Mouse (Mus musculus): ENCODE measurements around the gene Rad51.

The Rad51 gene

DNA sequence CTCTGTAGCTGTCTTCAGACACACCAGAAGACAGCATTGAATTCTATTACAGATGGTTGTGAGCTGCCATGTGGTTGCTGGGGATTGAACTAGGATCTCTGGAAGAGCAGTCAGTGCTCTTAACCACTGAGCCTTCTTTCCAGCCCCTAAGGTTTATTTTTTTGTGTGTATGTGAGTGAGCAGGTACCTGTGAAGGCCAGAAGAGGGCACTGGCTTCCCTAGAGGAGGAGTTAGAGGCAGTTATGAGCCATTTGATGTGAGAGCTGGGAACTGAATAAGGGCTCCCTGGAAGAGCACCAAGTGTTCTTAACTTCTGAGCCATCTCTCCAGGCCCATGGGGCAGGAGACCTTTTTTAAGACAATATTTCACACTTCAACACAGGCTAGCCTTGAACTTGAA, 52.8 kb downstream of the Rad51 start:
- DNase-seq (ENCODE audit: low read depth): no peak

DNA sequence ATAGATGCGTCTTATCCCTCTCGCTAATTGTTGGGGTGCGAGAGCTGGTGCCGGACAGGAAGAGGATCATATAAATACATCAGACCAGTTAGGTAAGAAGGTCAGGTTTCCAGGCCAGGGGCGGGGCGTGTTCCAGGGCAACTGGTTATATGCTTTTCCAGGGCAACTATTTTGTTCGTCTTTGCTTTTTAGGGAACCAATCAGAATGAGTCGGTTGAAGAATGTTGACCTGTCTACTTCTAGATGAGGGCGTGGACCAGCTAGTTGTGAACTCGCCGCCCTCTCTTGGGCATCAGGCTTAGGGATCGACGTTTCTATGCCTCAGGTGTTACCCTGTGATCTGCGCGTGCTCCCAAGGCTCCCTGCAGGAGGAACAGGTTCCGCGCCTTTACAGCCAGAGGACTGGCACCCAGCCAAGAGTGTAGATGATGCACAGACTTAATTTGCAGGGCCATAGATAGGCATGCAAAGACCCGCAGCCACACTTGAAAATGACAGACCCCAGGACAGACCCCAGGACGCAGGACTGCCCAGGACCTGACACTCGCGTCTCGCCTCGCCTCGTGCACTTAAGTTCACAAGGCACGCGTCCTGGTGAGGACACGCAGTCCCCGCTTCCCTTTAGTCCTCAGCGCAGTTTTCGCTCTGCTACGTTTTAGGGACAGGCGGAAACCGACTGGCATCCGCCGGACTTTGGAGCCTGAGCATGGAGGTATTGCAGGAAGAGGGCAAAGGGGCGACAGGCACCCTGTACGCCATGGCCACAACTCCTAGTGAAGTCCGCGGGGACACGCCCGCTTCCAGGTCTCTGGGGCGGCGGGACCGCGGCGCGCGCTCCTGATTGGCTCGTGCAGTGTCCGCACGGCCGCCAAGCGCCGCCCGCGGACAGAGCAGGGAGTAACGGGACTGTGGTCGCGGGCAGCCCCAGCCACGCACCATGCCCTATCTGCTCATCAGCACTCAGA, 54.6 kb downstream of the Rad51 start, which contains the start of gene Gchfr:
TSS of gene Gchfr (plus strand) at position 873 of the 965 bp plus-strand sequence.
- no peak for DNase-seq (ENCODE audit: low read depth)

DNA sequence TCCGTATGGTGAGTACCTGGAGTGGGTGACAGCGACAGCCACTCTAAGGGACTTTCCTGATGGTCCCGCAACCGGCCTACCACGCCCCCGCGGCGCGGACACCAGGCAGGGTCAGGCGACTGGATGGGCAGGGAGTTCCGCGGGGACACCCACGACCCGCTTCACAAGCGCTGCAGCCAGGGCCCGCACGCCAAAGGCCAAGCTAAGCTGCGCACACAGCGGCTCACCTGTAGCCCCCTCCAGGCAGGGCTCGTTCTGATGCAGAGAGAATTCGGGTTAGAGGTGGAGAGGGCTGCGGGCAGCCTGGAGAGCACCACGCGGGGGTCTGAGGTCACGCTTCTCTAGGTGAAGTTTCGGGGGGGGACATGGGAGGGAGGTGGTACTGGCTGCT, 55.3 kb downstream of the Rad51 start:
- DNase-seq (ENCODE audit: low read depth): no peak

DNA sequence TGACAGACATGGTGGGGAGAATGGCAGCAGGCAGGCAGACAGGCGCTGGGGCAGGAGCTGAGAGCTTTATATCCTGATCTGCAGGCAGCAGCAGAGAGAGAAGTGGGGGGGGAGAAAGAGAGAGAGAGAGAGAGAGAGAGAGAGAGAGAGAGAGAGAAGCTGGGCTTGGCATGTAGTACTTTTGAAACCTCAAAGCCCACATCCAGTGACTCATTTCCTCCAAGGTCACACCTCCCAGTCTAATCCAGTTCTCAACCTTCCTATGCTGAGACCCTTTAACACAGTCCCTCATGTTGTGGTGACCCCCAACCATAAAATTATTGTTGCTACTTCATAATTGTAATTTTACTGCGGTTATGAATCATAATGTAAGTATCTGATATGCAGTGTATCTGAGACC, 57.7 kb downstream of the Rad51 start:
- no peak for DNase-seq (ENCODE audit: low read depth)

DNA sequence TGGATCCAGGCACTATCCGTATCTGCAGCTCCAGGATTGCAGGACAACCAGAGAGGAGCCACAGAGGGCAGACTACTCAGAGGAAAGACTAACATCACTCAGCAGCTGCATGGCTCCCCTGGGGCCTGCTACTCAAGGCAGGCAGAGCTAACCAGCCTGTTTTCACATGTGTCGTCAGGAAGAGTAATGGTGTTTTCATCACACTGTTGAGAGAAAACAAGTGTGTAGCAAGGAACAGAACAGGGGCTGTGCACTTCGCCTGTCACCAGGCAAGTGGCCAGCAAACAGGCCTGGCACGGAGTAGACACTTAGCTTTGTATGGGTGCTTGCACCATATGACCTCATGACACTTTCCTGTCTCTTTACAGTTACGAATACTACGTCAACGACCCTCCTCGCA, 59.0 kb downstream of the Rad51 start:
- no peak for DNase-seq (ENCODE audit: low read depth)

DNA sequence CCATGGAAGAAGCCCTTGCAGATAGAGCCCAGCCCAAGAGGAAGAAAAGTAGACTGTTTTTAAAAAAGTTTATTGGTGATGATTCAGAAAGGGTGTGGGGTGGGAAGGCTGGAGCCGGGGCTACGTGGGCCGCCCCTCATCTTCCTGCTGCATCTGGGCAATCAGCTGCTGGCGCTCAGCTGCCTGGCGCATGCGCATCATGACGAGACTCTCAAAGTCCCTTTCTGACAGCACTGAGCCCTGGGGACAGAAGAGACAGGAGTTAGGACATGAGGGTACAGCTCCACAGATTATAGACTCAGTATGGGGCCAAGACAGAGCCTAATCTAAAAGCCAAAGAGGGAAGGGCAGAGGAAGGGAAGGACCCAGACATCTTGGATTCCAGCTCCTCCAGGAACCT, 59.9 kb downstream of the Rad51 start:
- DNase-seq (ENCODE audit: low read depth): no peak

DNA sequence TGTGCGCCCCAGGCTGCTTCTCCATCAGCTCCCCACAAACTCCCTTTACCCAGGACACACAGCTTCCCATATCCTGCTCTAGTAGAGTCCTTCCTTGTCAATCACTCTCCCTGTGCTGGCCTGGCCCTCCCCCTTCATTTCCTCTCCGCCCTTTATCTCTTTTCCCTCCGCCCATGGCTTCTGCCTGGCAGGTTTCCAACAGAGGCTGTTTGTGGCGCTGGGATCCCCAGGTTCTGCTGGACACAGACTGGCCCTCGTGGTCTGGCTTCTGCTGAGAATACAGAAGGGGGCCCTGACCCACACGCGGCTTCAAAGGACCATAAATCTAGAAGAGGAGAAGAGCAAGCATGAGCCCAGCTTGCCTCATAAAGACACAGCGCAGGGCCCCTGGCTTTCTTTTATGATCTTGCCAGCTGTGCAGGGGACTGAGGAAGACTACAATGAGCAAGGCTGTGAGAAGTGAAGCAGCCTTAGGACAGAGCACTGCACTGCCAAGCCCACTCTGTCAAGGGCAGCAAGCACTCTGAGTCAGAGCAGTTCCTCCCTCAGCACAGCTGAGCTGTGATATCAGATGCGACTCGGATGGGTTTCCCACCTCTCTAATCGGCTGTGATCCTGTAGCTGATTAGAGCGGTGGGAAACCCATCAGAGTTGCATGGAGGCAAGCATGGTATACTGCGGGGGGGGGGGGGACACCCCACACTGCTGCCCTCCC, 60.4 kb downstream of the Rad51 start:
- DNase-seq (ENCODE audit: low read depth): peak; percentile 58

DNA sequence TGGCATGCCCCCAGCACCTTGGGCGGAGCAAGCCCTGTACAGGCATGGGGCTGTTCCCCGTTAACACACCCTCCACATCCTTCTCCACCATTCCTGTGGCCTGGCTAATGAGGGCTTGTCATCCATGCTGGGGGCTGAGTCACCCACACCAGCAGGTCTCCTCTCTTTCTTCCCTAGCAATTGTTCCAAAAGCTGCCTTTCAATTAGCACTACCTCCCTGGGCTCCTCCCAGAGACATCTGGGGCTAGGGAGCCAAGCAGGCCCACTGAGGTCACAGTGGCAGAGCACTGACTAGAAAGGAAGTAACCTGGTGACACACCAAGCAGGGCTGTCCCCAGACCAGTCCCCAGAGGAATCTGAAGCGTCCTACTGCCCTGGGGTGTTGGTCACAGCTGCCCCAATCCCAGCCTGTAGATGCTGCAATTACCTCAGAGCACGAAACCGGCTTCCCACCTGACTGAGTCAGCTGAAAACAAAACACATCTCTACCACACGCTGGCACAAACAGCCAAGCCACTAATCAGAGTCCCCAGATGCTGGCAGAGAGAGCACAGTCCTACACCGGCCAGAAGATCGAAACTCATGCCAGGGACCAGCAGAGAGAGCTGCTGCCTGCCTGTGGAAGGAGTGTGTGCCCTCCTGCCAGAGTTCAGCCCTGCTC, 61.5 kb downstream of the Rad51 start, which contains the start of gene Gm14137:
TSS of gene Gm14137 (plus strand) at position 519 of the 661 bp plus-strand sequence.
- DNase-seq (ENCODE audit: low read depth): no peak

DNA sequence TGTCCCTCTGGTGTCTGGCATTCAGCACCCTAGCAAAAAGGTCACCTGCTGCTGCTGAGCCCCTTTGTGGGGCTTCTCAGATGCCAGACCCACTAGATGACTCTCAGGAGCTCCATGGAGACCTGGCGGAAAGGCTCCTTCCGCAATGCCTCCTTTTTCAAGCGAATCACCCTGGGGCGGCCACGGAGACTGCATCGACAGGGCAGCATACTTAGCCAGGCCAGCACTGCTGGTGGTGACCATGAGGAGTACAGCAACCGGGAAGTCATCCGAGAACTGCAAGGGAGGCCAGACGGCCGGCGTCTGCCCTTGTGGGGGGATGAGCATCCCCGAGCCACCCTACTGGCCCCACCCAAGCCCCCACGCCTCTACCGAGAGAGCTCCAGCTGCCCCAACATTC, 62.3 kb downstream of the Rad51 start:
- DNase-seq (ENCODE audit: low read depth): no peak

DNA sequence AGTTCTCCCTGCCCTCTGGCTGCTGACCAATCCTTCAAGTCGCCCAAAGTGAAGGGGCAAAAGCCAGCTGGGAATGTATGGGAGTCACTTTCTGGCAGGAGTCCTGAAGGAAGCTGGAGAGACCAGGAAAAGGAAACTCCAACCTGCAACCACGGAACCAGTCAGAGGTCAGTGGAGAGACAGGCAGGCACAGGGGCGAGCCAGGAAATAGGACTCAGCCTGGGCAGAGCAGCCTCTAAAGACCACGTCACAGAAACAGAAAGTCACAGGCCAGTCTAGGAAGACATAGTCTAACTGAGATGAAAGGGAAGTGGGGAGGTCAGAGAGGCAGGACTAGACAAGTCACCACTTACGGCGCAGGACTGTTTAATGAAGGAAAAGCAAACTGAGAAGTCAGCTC, 63.0 kb downstream of the Rad51 start:
- DNase-seq (ENCODE audit: low read depth): no peak

DNA sequence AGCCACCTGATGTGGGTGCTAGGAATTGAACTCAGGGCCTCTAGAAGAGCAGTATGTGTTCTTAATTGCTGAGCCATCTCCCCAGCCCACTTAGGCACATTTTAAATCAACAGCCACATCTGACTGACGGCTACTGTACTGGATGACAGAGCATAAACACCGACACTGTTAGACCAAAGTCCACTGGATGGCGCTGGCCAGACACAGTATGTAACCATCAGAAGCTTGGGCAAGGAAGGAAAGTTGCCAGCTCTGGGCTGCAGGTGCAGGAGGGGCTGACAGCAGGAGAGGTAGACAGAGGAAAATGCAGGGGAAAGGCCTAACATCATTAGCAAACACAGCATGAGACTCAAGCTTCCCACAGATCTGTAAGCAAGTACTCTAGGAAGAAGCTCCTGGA, 64.2 kb downstream of the Rad51 start:
- DNase-seq (ENCODE audit: low read depth): no peak

DNA sequence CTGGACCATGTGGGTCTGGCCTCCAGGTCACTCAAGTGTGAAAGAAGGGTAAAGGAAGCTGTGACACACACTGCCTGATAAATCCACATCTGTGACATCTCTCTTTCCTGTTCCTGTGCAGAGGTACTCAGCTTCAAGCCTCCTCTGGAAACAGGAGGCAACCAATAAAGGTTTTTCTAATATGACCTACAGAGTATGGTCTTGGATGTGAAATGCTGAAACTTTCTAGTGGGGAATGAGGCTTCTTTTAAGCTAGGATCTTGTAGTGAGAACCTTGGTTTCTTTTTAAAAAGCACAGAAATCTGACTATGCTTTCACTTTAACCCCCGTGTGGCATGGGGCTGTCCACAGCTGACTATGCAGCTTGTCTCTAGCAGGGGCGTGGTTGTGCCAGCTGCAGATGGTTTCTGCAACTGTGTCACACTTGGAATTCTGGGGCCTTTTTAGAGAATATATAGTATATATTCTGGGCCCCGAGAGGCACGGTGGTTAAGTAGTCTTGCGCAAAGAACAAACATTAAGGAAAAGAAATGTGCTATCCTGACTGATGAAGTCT, 64.9 kb downstream of the Rad51 start:
- DNase-seq (ENCODE audit: low read depth): no peak

DNA sequence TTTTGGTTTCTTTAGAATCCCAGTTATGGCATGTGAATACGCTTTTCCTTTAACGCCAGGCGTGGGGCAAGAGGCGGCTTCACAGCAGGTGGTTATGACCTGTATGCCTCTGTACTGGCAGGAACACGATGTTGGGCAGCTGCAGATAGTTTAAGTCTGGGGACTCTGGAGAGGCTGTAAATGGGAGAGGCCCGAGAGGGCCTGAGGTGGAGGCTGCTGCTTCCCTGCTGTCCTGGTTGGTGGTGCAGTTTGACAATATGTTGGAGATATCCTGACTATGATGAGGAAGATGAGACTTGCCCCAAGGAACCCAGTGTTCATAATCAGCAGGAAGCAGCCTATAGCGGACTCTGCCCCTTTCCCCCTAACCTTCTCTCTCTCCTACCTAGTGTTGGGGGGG, 70.3 kb downstream of the Rad51 start:
- no peak for DNase-seq (ENCODE audit: low read depth)

DNA sequence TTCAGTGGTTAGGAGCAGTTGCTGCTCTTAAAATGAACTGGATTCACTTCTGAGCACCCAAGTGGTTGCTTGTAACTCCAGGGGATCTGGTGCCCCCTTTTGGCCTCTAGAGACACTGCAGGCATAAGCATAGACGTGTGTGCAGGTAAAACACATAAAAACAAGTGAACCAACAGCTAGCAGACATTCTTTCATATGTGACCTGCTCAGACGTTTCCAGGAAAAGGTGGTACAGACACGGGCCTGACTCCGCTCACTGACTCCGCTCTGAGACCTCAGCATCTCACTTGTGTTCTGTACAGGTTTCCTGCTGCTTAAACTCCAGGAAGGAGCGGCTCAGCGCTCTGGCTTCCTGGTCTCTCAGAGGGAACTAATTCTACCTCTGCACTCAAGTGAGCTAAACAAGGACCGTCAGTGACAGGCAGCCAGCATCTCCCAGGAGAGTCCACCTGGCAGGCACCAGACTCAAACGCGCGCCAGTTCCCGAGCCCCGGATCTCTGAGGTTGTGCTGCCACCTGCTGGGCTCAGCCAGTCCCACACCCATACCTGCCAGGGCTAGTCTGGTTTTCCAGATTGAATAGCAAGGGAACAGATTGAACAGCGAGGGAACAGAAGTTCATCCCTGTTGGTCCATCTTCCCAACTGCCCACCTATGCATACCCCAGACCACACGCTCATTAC, 76.6 kb downstream of the Rad51 start:
- peak; percentile 79 for DNase-seq (ENCODE audit: low read depth)

DNA sequence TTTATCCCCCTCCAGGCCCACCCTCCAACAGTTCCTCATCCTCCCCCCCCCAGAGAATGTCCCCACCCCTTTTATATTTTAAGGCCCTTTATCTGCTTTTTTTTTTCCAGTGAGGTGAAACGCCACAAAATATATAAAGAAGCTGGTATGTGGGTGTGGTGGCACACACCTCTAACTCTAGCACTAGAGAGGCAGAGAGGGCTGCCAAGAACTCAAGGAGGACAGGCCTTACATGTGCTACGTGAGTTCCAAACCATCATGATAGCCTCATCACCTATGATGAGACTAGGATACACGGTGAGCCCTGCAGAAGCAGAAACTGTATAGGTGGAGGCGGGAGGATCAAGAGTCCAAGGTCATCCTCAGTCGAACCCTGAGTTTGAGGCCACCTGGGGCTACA, 78.4 kb downstream of the Rad51 start:
- DNase-seq (ENCODE audit: low read depth): no peak

DNA sequence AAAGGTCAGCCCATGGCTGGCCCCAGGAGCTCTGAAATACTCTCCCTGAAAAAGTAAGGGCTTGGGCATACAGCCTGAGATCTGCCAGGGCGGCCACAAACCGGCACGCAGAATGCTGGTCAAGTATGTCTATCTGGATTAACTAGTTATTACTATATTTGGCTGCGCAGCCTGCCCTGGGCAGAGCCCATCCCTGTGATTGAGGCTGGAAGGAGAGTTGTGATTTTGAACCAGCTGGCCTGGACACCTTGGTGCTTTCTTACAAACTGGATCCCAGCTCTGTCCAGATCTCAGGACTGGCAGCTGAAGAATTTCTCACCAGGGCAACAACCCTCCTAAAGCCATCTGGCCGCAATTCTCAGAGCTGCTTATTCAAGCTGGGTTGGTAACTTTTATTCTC, 81.5 kb downstream of the Rad51 start:
- no peak for DNase-seq (ENCODE audit: low read depth)

DNA sequence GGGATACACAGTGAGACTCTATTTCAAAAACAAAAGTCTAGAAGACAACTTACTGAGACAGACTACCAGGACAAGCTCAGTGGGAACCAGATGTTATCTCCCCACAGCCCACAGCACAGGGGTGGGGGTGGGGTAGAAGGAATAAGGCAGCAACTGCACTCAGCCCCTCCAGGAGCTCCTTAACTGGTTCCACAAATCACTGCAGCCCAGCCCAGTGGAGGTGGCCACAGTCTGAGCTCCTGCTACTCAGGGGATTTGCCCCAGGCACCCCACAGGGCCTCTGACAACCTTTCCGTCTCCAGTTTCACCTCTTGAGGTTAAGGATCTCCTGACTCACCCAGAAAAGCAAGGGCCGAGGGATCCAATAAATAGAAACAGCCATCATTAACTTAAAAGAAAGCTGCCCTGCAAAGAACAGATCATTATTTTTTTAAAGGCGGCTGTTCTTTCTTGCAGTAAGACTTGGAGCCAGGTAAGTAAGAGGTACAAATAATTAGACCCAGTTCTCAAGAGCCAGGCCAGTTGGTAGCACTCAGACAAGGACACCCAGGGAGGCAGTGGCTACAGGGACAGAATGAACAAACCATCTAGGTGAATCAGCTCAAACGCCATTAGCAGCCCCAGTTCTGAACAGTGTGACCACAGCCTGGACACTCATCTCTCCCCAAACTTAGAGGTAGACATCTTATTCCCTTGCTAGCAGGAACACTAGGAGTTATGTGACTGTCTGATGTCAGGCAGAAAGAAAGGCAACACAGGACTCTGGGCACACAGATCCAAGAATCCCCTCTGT, 83.9 kb downstream of the Rad51 start:
- DNase-seq (ENCODE audit: low read depth): no peak
